Mouse (Mus musculus): ENCODE measurements around the gene Arr3. TPM values are rescaled to one million over a fixed set of nuclear protein-coding genes. Genes with fewer than 3 reads are reported as not detected.

Arr3 gene
- 0.27 TPM in 1 of 2 replicates, not detected in the other for polyA plus RNA-seq (2015; fragmentation: Nextera tagmentation; extraction: Ambion mirVana)

GRCm38 (mm10) chrX:100605314-100605713 lies at the start of gene Arr3:
Arr3 (plus strand) TSS chrX:100605497.
- no peak within 1 kb of the TSS for H3K4me2 ChIP-seq (replicated peaks)
- ATAC-seq: no peak
- no peaks in the 10 kb centered on the region; the same call in 1 of the 2 replicates for H3K27me3 ChIP-seq
- no peaks in the 10 kb centered on the region for H3K4me1 ChIP-seq (replicated peaks)
- H3K9me3 ChIP-seq: no peaks in the 10 kb centered on the region
- no peak within 1 kb of the TSS for H3K9ac ChIP-seq (replicated peaks)
- WGBS: 48% methylated on average over 1 of the region's 1 CpGs
- H3K27ac ChIP-seq: no peak within 1 kb of the TSS
- H3K4me3 ChIP-seq (replicated peaks): no peak within 1 kb of the TSS
- H3K36me3 ChIP-seq: no peaks in the 10 kb centered on the region

- H3K4me3 ChIP-seq (replicated peaks): no peak overlapping the region
- no peak overlapping the region for H3K4me2 ChIP-seq (replicated peaks)
- H3K9ac ChIP-seq (replicated peaks): no peak overlapping the region
- H3K27me3 ChIP-seq: no peaks in the 10 kb centered on the region
- H3K36me3 ChIP-seq: no peaks in the 10 kb centered on the region
- no peak overlapping the region for H3K27ac ChIP-seq
- no peaks in the 10 kb centered on the region for H3K4me1 ChIP-seq (replicated peaks)
- no peaks in the 10 kb centered on the region for H3K9me3 ChIP-seq
- 82% methylated on average over 3 of the region's 3 CpGs for WGBS
- ATAC-seq: no peak
Measured at GRCm38 (mm10) chrX:100556026-100556425, 49.3 kb upstream of the Arr3 start.

- H3K4me3 ChIP-seq (replicated peaks): no peak overlapping the region
- no peak overlapping the region for H3K9ac ChIP-seq (replicated peaks)
- H3K9me3 ChIP-seq: no peaks in the 10 kb centered on the region
- no peak overlapping the region for H3K27ac ChIP-seq
- H3K36me3 ChIP-seq: no peaks in the 10 kb centered on the region
- peaks cover 3% of the 10 kb centered on the region; the same call in 1 of the 2 replicates for H3K27me3 ChIP-seq
- no peaks in the 10 kb centered on the region for H3K4me1 ChIP-seq (replicated peaks)
- ATAC-seq: no peak
- no peak overlapping the region for H3K4me2 ChIP-seq (replicated peaks)
- 92% methylated on average over 3 of the region's 3 CpGs for WGBS
Measured at GRCm38 (mm10) chrX:100565696-100566095, 39.6 kb upstream of the Arr3 start.

DNA sequence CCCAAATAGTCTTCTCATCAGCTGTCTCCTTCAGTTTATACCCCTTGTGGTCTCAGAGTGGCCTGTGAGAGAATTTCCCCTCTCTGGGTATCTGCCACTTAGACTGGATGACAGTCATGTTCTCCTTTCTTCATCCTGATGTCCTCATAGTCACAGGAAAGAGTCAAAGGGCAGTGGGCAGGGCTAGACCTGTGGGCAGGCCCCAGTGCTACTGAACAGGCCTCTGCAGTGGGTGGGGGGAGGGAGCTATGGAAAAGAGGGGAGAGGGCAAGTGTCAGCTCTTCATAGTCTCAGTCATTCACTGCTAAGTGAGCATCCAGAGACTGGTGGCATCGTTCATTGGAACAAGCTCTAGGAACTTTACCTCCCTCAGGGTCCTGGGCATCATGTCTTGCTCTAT lies 33.3 kb upstream of the Arr3 start, which contains the start of gene Awat1:
TSS of gene Awat1 (plus strand) at position 301 of the 400 bp plus-strand sequence.
- Histone ChIP-seq H3K4me2 (replicated peaks) (no peak within 1 kb of the TSS), H3K9me3 (no peaks in the 10 kb centered on the region), H3K27ac (no peak within 1 kb of the TSS), H3K36me3 (no peaks in the 10 kb centered on the region), H3K4me1 (replicated peaks) (no peaks in the 10 kb centered on the region), H3K4me3 (replicated peaks) (no peak within 1 kb of the TSS), H3K9ac (replicated peaks) (no peak within 1 kb of the TSS), H3K27me3 (peaks cover 3% of the 10 kb centered on the region; the same call in 1 of the 2 replicates)
- WGBS: 86% methylated on average over 1 of the region's 1 CpGs
- ATAC-seq: no peak

- H3K9me3 ChIP-seq: no peaks in the 10 kb centered on the region
- H3K4me1 ChIP-seq (replicated peaks): no peaks in the 10 kb centered on the region
- ATAC-seq: no peak
- H3K4me2 ChIP-seq (replicated peaks): no peak within 1 kb of the TSS
- no peaks in the 10 kb centered on the region for H3K36me3 ChIP-seq
- WGBS: 67% methylated on average over 4 of the region's 4 CpGs
- H3K27ac ChIP-seq: no peak within 1 kb of the TSS
- no peak within 1 kb of the TSS for H3K9ac ChIP-seq (replicated peaks)
- no peak within 1 kb of the TSS for H3K4me3 ChIP-seq (replicated peaks)
- H3K27me3 ChIP-seq: peaks cover 8% of the 10 kb centered on the region; the same call in 1 of the 2 replicates
Measured at GRCm38 (mm10) chrX:100594791-100595190, 10.5 kb upstream of the Arr3 start, which contains the start of gene P2ry4. P2ry4 (minus strand) TSS chrX:100594869.

DNA sequence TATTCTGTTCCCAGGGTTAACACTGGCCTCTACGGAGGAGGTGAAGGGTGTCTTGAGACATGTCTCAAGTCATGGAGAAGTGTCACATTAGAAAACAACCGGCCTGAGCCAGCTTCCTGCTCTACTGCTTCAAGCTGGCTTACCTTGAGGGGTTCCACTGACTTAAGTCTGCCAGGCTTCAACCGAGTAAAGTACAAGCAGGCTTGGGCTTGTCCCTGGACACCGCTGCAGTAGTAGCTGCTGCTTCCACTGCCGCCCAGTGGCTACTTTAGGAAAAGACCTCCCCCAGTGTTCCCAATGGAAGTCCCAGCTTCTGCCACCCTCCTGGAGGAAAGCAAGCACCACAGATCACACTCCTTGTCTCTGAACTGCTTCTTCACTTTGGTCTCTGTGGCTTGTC lies 7.9 kb upstream of the Arr3 start:
- Histone ChIP-seq H3K27me3 (peaks cover 6% of the 10 kb centered on the region; the same call in 1 of the 2 replicates), H3K27ac (no peak overlapping the region), H3K4me3 (replicated peaks) (no peak overlapping the region), H3K9me3 (no peaks in the 10 kb centered on the region), H3K4me1 (replicated peaks) (no peaks in the 10 kb centered on the region), H3K36me3 (no peaks in the 10 kb centered on the region), H3K4me2 (replicated peaks) (no peak overlapping the region), H3K9ac (replicated peaks) (no peak overlapping the region)
- no peak for ATAC-seq
- 31% methylated on average over 5 of the region's 5 CpGs for WGBS

DNA sequence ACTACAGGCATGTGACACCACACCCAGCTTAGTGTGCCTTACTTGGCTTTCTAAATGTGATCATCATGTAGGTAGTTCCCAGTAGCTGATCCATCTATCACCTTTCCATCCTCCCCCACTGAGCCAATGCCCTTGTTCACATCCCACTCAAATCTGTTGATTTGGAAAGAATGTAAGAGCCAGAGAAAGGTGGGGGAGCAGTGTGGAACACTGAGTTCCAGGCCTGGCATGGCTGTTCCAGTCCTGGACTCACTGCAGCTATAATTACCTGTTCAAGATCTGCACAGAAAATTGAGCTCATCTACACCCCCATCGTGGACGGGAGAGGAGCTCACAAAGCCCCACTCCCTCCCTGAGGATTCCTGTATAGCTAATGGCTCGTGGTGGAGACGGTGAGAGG lies 5.5 kb upstream of the Arr3 start:
- Histone ChIP-seq H3K27ac (no peak overlapping the region), H3K9ac (replicated peaks) (no peak overlapping the region), H3K36me3 (no peaks in the 10 kb centered on the region), H3K27me3 (no peaks in the 10 kb centered on the region; the same call in 1 of the 2 replicates), H3K4me3 (replicated peaks) (no peak overlapping the region), H3K9me3 (no peaks in the 10 kb centered on the region), H3K4me2 (replicated peaks) (no peak overlapping the region), H3K4me1 (replicated peaks) (no peaks in the 10 kb centered on the region)
- ATAC-seq: no peak
- WGBS: 76% methylated on average over 4 of the region's 4 CpGs

DNA sequence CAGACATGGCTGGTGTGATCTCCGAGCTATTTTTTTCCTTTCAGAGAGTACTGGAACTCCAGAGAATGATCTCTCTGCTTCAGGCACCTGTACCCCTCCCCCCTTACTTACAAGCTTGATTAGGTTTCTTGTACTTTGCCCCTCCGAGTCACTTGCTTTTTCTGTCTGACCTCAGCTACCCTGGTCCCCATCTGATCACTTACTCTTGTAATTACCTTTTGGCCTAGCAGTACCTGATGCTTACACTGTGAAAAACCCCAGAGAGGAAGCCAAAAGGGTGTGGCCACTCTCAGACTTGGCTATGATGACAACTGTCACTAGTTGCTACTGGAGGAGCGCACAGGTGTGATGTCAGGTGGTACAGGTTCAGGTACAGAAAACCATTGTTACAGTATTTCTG lies 13.2 kb downstream of the Arr3 start:
- H3K4me3 ChIP-seq (replicated peaks): no peak overlapping the region
- H3K27ac ChIP-seq: no peak overlapping the region
- peaks cover 13% of the 10 kb centered on the region for H3K36me3 ChIP-seq
- no peaks in the 10 kb centered on the region; the same call in 1 of the 2 replicates for H3K27me3 ChIP-seq
- H3K9me3 ChIP-seq: no peaks in the 10 kb centered on the region
- no peaks in the 10 kb centered on the region for H3K4me1 ChIP-seq (replicated peaks)
- H3K9ac ChIP-seq (replicated peaks): no peak overlapping the region
- H3K4me2 ChIP-seq (replicated peaks): no peak overlapping the region
- 80% methylated on average over 3 of the region's 3 CpGs for WGBS
- no peak for ATAC-seq

DNA sequence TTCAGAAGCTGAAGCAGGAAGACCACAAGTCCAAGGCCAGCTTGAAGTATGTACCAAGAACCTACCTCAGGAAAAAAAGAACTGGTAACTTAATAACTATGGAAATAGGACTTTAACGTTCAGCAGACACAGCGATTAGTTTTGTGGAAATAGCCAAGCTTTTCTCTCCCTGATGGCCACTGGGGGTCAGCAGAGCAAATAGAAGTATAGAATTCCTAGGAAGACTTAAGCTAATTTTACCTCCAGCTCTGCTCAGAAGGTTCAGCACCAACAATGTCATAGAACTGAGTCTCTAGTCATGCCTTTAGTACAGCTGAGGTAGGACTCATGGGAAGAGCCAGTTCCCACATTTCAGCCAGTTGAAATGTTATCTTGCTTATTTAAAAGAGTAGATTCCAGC lies 16.1 kb downstream of the Arr3 start:
- Histone ChIP-seq H3K27ac (no peak overlapping the region), H3K36me3 (peaks cover 16% of the 10 kb centered on the region), H3K4me2 (replicated peaks) (no peak overlapping the region), H3K4me3 (replicated peaks) (no peak overlapping the region), H3K27me3 (no peaks in the 10 kb centered on the region; the same call in 1 of the 2 replicates), H3K9me3 (no peaks in the 10 kb centered on the region), H3K9ac (replicated peaks) (no peak overlapping the region), H3K4me1 (replicated peaks) (peaks cover 9% of the 10 kb centered on the region)
- 67% methylated on average over 2 of the region's 2 CpGs for WGBS
- ATAC-seq: no peak

DNA sequence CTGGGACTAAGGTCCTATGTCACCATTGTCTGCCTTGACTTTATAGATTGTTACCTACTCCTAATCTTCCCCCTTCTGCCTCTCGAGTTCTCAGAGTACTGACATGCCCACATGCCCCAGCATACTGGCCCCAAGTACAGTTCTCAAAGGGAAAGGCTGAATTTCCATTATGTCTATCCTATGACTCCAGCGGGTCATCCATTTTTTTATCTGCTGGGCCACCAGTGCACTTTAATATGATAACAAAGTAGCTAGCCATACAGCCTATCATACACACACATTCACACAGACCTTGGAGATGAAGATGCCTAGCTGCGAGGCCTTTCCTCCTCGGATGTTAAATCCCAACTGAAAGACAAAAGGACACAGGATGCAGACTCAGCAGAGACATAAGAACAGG lies 18.9 kb downstream of the Arr3 start:
- H3K27ac ChIP-seq: no peak overlapping the region
- 87% methylated on average over 4 of the region's 4 CpGs for WGBS
- no peak overlapping the region for H3K9ac ChIP-seq (replicated peaks)
- no peaks in the 10 kb centered on the region; the same call in 1 of the 2 replicates for H3K27me3 ChIP-seq
- no peak overlapping the region for H3K4me3 ChIP-seq (replicated peaks)
- H3K9me3 ChIP-seq: no peaks in the 10 kb centered on the region
- peaks cover 16% of the 10 kb centered on the region for H3K36me3 ChIP-seq
- peaks cover 12% of the 10 kb centered on the region for H3K4me1 ChIP-seq (replicated peaks)
- H3K4me2 ChIP-seq (replicated peaks): no peak overlapping the region
- ATAC-seq: no peak

DNA sequence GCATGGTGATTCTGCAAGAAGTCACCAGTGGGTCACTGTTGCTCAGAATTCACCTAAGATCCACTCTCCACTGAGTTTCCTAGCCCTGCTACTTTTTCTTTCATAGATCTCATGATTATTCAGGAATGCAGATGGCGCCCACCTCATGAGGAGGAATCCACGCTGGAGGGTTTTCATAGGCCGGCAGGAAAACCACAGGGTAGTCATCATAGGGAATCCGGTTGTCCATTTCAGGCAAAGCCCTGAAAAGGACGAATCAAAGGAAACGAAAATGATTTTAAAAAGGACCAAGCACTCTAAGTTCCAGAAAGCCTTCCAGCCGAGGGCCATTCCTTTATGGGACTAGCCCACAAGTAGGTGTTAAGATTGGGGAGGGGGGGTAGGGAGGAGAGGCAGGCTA lies 19.8 kb downstream of the Arr3 start:
- no peak for ATAC-seq
- Histone ChIP-seq H3K4me2 (replicated peaks) (peak overlapping the region; percentile 70), H3K4me1 (replicated peaks) (peaks cover 12% of the 10 kb centered on the region), H3K27ac (no peak overlapping the region), H3K9ac (replicated peaks) (peak overlapping the region; percentile 58), H3K9me3 (no peaks in the 10 kb centered on the region), H3K4me3 (replicated peaks) (peak overlapping the region; percentile 54), H3K27me3 (no peaks in the 10 kb centered on the region), H3K36me3 (peaks cover 16% of the 10 kb centered on the region)
- WGBS: 47% methylated on average over 7 of the region's 7 CpGs

GRCm38 (mm10) chrX:100625546-100625801 lies 20.2 kb downstream of the Arr3 start, which contains the start of gene Kif4:
Kif4 (plus strand) TSS chrX:100625737.
- H3K4me1 ChIP-seq (replicated peaks): peaks cover 12% of the 10 kb centered on the region
- ATAC-seq: no peak
- H3K4me3 ChIP-seq (replicated peaks): peak within 1 kb of the TSS; percentile 54
- no peaks in the 10 kb centered on the region for H3K27me3 ChIP-seq
- peaks cover 16% of the 10 kb centered on the region for H3K36me3 ChIP-seq
- no peaks in the 10 kb centered on the region for H3K9me3 ChIP-seq
- H3K27ac ChIP-seq: no peak within 1 kb of the TSS
- H3K4me2 ChIP-seq (replicated peaks): peak within 1 kb of the TSS; percentile 70
- H3K9ac ChIP-seq (replicated peaks): peak within 1 kb of the TSS; percentile 58
- WGBS: 19% methylated on average over 3 of the region's 3 CpGs

All from midbrain, embryonic 13.5 days (tissue).